Mouse (Mus musculus) skeletal muscle tissue, adult 2 months (tissue): ENCODE measurements around the gene Fiz1.
"Not testable (repeated sequence)": the region's sequence is repeated elsewhere in the genome, so short reads cannot be mapped to it uniquely, and the experiment has no call there.

Source experiments
- DNase-seq: peaks from one replicate; pipeline ENCODE4 v3.0.0-alpha.2; 2012; ENCODE audit warnings: low read depth, low spot score

Gene Fiz1

DNA sequence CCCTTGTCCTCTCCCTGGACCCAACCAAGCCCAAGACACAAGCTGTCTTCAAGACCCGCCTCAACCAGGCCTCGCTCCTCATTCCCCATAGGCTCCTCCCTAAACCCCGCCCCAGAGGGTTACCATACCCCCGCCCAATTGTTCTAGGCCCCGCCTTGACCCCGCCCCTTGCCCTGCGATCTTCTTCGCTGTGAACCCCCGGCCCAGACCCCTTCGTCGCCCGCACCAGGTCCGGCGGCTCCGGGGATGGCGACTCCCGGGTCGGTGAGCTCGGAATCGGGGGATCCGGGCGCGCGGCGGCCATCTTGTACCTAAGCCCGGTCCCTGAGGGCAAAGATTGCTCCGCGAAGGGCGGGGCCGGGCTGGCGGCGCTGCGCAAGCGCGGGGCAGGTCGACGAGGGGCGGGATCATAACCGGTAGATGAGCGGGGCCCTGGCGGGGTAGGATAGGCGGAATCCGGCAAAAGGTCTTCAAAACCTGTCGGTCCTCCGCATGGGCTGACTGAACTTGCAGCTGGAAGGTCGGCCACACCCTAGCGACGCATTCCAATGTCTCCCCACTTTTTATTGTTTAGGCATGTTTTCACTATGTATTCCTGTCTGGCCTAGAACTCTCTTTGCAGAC, 23.7 kb upstream of the Fiz1 start, which contains the start of gene Zfp784:
Zfp784 (minus strand) TSS at position 338 of the 624 bp plus-strand sequence.
- peak; percentile 80 for DNase-seq

DNA sequence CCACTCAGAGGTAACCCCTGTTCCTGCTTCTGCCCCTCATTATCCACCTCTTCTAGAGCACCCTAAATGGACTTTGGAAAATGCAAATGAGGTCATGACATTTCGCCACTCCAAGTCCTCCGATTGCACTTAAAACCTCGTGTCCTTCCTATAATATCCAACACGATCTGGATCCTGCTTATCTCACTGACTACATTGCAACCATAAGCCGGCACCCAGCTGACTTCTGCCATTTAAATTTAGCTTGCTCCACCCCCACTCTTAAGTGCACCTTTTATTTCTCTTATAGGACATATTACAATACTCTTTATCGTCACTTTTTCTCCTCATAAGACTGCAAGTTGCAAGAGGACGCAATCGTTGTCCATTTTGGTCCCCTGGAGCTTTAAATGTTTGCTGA, 23.0 kb upstream of the Fiz1 start:
- no peak for DNase-seq

DNA sequence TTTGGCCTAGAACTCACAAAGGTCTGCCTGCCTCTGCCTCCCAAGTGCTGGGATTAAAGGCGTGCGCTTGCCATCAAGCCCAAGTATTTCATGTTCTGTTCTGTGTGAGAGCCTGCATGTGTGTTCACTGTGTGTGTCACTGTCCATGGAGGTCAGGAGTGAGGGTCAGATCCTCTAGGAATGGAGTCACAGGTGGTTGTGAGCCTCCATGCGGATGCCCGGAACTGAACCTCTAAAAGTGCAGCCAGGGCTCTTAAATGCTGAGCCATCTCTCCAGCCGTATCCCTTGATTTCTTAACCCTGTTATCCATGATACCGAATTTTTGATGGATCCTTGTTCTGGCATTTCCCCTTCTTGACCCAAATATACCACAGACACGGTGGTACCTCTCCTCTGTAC, 22.5 kb upstream of the Fiz1 start:
- no peak for DNase-seq

DNA sequence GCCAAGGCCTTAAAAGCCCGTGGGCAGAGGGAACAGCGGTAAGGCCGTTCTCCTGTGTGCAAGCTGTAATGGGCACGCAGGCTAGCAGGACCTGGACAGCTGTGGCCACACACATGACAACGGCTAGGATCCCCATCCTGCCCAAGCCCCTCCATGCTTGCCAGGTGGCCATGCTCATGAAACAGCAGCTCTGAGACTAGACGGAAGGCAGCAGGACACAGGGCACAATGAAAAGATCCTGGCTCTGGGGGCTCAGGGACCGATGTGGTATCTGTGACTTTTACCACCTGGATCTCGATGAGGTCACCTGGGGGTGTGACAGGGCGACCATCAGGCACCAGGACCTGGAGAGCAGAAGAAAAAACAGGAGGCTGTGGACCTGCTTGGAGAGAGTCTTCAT, 21.6 kb upstream of the Fiz1 start:
- DNase-seq, result no peak

DNA sequence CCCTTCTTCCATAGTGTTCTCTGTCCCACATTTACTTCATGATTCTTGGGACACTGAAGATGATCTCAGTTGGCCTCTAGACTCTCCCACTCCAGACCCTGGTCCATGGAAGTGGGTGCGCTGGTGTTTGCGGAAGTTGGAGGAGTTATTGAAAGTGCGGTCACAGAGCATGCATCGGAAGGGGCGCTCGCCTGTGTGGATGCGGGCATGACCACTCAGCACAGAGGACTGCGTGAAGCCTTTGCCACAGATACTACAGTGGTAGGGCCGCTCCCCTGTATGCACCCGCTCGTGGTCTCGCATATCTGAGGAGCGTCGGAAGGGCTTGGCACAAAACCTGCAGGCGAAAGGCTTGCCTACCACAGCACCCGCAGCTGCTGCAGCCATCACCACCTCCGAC, 21.1 kb upstream of the Fiz1 start:
- no peak for DNase-seq

DNA sequence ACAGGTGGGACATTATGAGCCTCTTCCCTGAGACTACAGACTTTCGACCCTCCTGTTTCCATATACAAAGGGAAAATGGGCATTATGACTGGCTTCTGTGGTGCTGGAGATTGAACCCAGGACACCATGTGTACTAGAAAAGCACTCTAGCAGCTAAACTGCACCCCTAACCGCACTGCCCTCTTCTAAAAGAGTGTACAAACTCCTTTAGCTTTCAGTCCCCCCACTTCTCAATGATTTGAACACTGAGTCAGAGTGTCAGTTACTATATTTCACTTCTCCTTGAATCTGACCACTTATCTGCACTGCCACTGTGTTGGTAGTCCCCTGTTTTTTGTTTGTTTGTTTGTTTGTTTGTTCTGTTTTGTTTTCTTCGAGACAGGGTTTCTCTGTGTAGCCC, 19.3 kb upstream of the Fiz1 start, which contains the start of gene 4632433K11Rik:
4632433K11Rik (plus strand) TSS at position 301 of the 400 bp plus-strand sequence.
- DNase-seq, result no peak

DNA sequence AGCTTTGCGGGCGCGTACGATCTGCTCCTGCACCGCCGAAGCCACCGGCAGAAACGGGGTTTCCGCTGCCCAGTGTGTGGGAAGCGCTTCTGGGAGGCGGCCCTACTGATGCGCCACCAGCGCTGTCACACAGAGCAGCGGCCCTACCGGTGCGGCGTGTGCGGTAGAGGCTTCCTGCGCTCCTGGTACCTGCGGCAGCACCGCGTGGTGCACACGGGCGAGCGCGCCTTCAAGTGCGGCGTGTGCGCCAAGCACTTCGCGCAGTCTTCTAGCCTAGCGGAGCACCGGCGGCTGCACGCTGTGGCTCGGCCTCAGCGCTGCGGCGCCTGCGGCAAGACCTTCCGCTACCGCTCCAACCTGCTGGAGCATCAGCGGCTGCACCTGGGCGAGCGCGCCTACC, 17.0 kb upstream of the Fiz1 start:
- no peak for DNase-seq

DNA sequence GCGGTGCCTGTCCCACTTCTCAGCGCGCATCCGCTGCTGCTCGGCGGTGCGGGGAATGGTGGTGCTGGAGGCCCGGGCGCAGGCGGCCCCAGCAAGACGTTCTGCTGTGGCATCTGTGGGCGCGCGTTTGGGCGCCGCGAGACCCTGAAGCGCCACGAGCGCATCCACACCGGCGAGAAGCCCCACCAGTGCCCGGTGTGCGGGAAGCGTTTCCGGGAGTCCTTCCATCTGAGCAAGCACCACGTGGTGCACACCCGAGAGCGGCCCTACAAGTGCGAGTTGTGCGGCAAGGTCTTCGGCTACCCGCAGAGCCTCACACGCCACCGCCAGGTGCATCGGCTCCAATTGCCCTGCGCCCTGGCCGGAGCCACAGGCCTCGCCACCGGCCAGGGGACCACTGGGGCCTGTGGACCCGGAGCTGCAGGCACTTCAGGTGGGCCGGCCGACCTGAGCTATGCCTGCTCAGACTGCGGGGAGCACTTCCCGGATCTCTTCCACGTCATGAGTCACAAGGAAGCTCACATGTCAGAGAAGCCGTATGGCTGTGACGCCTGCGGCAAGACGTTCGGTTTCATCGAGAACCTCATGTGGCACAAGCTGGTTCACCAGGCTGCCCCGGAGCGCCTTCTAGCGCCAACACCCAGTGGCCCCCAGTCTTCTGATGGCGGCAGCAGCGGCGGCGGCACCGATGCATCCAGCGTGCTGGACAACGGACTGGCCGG, 16.2 kb upstream of the Fiz1 start:
- DNase-seq, result no peak

DNA sequence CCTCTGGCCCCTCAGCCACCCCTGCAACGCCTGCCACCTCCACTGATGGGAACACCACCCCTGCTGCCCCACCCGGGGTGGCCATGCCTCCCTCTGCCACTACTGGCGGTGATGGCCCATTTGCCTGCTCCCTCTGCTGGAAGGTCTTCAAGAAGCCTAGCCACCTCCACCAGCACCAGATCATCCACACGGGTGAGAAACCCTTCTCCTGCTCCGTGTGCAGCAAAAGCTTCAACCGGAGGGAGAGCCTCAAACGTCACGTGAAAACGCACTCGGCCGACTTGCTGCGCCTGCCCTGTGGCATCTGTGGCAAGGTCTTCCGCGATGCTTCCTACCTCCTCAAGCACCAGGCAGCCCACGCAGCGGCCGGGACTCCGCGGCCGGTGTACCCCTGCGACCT, 15.4 kb upstream of the Fiz1 start:
- DNase-seq, result no peak

DNA sequence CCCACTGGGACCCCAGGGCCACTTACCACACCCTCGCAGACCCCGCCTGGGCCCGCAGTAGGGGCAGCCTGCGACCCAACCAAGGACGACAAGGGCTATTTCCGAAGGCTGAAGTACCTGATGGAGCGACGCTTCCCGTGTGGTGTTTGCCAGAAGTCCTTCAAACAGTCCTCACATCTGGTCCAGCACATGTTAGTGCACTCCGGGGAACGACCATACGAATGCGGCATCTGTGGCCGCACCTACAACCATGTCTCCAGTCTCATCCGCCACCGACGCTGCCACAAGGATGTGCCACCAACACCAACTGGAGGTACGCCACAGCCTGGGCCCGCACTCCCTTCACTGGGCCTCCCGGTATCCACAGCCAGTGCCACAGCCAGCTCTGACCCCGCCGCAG, 15.0 kb upstream of the Fiz1 start:
- no peak for DNase-seq

DNA sequence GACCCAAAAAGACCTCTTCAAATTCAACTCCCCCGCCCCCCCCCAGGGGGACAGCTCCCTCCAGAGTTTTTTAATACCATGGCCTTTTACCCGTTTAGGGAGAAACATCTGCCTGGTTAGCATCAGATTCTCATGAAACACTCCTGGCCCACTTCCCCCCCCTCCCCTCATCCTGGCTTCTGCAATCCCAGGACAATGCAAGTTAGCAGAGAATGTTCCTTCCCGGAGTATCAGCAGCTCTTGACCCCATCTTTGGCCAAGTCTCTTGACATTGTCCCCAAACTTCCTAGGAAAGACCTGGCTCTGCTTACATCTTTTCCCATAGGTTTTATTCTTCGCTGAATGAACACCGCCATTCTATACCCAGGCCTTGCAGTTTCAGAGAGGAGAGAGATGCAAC, 6.7 kb upstream of the Fiz1 start:
- no peak for DNase-seq

DNA sequence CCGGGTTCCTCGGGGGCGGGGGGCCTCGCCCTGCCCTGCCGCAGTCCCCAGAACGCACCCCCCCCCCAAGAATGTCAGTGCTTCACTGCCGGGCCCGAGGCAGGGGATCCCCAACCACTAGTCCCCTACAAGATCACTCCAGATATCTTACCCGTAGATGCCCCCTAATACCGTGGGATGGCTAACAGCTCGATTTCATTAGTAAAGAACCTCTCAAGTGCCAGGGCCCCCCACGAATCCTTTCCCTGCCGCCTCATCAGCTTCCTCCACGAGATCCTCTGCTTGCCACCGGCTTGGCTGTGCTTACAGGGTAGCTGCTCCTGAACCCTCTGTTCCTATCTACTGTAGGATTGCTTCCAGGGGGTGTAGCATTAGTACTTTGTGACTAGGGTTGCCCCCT, 6.2 kb upstream of the Fiz1 start:
- DNase-seq, result no peak

DNA sequence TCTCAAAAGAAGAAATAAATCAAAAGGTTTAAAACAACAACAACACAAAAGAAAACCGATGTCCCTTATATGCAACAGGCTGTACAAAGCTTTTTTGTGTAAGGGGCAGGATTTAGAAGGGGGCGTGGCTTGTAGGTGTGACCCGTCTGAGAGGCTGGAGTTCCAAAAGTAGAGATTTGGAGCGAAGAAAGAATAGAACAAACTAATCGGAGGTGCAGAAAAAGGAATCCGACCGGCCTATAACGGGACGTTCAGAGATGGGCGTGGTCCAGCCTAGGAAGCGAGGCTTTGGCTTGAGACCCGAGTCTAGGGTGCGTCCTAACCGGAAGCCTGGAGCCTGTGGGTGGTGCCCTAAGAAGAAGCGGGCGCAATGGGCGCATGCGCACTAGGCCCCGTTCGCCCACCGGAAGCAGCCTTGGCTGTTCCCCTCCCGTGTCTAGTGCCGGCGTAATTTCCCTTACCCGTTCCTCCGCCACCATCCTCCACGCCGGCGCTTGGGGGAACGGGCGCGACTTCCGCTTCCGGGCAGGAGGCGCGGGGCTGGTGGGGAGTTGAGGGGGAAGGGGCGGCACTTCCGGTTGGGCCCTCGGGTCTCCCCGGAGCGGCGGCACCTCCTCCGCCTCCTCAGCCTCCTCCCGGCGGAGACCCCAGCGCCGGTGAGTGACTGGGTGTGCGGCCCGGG, 5.6 kb upstream of the Fiz1 start, which contains the start of the genes Zfp865 and Ccdc106:
Zfp865 (plus strand) TSS at position 377 of the 682 bp plus-strand sequence.
Ccdc106 (plus strand) TSS at position 554 of the 682 bp plus-strand sequence.
- peak; percentile 99 for DNase-seq

DNA sequence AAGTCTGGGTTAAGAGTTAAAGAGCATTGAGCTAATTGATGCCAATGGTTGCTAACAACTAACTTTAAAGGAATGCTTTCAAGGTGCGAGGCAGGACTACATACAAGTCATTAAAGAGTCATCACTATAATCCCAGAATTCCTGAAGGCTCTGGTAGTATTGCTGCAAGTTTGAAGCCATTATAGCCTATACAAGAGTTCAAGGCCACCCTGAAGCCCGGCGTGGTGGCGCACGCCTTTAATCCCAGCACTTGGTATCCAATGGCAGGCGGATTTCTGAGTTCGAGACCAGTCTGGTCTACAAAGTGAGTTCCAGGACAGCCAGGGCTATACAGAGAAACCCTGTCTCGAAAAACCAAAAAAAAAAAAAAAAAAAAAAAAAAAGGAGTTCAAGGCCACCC, 5.1 kb upstream of the Fiz1 start:
- not testable (repeated sequence) for DNase-seq

DNA sequence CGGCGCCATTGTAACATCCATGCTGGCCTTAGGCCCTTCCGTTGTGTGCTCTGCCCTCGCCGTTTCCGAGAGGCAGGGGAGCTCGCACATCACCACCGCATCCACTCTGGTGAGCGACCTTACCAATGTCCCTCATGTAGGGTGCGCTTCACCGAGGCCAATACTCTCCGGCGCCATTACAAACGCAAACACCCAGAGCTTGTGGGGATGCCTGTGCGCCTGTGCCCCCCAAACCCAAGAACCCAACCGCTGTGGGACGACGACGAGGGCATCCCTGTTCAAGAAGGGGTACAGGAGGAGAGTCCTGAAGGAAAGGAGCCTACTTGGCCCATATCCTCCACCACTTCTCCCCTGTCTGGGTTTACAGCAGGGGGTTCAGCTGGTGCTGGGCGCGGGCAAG, 3.4 kb upstream of the Fiz1 start:
- DNase-seq, result no peak

DNA sequence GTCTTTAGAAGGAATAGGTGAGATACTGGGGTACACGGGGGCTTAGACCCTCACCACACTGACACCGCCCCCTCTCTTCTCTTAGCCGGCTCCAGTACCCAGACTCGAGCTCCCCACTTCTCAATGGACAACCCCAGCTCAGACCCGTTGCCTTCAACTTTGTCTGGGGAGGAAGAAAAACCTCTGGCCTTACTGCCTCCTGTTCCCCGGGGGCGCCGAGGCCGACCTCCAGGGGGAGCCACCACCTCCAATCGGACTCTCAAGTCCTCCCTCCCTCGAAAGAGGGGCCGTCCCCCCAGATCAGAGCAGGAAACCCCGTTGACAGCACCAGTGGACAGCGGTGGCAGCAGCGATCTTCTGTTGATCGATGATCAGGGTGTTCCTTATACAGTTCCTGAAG, 2.9 kb upstream of the Fiz1 start:
- DNase-seq, result no peak

DNA sequence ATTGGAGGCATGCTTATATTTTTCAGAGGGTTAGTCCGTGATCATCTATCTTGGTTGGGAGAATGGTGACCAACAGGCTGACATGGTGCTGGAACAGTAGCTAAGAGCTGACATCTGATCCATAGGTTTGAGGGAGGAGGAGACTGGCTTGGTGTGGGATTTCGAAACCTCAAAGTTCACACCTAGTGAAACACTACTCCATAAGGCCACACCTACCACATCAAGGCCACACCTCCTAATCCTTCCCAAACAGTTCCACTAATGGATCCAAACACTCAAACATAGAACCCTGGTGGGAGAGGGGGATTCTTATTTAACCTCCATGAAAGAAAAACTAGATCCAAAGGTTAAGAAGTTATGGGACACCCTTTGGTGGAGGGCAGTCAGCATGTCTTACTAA, 2.4 kb upstream of the Fiz1 start:
- DNase-seq, result no peak

DNA sequence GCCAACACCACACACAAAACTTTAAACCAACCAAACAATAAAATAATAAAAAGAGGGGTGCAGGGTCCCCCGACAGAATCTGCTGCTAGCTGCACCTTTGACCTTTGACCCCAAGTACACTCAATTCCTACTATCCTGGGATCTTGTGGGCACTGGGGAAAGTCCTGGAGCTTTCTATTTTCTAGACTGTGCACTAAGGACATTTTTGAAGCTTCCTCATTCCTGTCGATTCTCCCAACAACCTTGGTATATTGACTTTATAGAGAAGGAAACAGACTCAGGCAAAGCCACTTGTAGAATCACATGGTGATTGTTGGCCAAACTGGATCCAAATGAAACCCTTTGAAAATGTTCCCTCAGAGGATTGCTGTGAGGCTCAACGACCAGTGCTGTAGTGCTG, 1.6 kb upstream of the Fiz1 start:
- no peak for DNase-seq

DNA sequence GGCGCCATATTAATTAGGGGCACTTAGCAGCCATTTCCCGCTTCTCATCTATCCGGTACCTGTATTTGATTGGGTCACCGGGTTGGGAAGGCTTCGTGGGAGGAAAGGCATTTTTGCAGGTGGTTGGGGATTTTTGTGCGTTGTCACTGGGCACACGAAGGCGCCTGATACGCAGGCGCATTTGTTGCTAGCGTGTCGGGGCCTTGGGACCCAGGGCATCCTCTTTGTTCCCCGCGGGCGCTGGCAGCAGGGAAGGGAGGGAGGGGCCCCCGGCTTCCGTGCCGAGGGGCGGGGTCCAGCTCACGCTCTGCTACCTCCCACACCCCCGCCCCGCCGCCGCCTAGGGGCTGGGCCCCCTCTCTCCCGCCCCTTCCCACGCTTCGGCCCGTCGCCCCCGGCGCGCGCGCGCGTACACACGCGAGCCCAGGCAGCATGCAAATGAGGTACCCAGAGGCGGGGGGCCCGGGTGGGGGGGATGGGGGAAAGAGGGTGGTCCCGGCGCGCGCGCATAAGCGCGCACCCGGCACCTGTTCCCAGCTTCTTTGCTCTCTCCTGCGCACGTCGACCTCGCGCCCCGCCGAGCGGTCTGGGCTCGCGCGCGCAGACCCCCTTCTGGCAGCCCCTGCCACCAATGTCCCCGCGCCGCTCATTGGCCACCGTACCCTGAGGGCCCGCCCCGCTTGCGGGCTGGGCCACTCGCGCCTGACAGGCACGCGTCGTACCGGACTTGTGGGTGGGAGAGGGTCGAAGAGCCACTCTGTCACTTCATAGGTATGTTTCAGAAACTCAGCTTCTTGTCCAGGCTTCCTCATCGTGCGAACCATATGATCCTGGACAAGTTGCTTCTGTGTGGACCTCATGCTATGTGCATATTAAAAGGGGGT, 863 bp upstream of the Fiz1 start, which contains the start of gene Gm44973:
Gm44973 (plus strand) TSS at position 379 of the 884 bp plus-strand sequence.
- peak; percentile 90 for DNase-seq

DNA sequence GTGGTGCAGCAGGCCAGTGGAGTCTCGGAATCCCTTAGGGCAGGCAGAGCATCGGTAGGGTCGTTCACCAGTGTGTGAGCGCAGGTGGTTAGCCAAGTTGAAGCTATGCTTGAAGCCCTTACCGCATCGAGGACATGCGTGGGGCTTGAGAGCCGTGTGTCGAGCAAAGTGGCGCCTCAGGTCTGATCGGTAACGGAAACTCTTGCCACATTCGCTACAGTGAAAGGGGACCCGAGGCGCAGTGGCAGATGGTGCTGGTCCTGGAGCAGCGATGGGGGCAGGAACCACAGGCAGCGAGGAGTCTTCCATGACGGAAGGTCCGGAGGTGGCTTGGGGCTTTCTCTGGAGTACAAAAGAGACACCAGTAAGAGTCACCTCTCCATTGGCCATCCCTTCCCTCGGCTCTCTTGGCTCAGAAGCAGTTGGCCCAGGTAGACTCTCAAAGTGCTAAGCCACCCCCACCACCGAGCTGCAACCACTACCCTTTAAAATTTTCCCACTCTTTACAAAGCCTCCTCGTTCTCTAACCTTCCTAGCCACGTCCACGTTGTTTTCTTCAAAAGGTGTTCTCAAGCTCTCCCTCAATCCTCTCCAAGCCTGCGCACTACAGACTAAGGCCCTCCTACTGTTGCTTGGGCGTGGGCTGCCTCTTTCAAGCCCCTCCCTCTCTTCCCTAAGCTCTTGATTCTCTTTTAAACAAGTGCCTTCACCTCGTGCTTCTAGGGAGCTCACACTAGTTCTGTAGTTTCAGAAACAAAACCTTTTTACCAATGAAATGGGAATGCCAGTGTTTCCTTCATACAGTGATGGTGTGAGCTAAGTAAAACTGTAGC, 1.6 kb downstream of the Fiz1 start:
- no peak for DNase-seq

DNA sequence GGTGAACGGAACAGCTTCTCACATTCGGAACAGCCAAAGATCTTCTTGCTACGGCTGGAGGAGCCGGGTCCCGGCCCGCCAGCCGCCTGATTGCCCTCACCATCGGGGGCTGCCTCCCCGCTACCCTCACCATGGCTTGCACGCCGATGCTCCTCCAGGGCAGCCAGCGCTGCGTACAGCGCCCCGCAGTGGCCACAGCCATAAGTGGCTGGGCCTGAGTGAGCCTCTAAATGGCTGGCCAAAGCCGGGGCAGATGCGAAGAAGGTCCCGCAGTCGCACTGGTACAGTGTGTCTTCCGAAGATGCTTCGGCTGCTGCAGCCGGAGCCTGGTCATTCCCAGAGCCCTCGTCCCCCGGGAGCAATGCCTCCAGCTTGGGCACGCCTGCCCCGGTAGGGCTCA, 6.3 kb downstream of the Fiz1 start:
- DNase-seq, result no peak
